Mouse (Mus musculus) gastrocnemius, postnatal 36 days (tissue): ENCODE data around the gene Lrrc29. TPM values are rescaled to one million over a fixed set of nuclear protein-coding genes. Genes with fewer than 3 reads are reported as not detected.

Experiments
- DNase-seq, 2 experiments: peaks; one replicate each; pipeline ENCODE4 v3.0.0; 2022
- intact Hi-C: fragments of 180-260 bp; cut with DNase I; formaldehyde crosslinking; loops from one replicate; pipeline ENCODE4 v1.15.1; 2025
- total RNA-seq, 2 experiments: library from RNA; stranded (reverse); gene quantifications; 2 replicates each; pipeline ENCODE4 v1.2.3; 2021

Lrrc29 gene
- total RNA-seq, 2 experiments from 2014 or later: 0.99 to 1.1 TPM

DNA sequence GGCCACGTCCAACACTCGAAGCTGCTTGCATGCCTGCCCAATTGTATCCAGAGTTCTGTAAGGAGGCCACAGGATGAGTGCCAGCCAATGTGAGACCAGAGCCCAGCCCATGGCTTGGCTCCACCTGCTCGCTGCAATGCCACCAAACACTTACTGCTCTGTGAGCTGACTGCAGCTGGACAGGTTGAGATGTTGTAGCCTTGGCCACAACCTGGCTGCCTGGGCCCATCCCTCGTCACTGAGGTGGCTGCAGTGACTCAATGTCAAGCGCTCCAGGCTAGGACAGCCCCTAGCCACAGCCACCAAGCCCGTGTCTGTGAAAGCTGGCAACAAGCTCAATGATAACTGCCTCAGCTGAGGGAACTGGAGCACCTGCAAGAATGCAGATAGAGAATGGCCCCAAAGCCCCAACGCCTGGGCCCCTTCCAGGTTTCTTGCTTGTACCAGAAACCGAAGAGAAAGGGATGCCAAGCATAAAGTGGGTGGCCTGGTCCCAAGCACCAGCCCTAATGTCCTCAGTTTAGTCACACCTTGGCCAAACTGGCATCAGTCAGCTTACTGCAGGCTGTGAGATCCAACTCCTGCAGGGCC is 13.1 kb downstream of the Lrrc29 start:
- DNase-seq: no peak

DNA sequence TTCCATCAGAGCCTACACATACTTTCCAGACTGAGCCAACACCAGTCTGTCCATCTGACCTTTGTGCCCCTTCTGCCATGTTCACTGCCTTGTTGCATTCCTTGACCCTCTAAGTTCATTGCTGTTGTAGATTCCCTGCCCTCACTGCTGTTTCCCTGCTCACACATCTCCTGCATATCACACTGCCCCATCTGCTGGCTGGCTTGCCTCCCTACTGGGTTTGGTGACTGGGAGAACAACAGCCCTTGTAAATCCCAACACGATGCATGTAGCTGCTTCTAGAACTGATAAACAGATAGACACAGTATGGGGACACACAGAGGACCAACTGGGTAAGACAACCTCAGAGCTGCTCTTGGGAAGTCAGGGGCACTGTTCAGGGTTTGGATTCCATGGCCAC is 14.4 kb downstream of the Lrrc29 start:
- no peak for DNase-seq
- intact Hi-C loops: no loop called here

More for the DNA sequence above, 13.1 kb downstream of the Lrrc29 start:
- intact Hi-C loops: no loop called here

DNA sequence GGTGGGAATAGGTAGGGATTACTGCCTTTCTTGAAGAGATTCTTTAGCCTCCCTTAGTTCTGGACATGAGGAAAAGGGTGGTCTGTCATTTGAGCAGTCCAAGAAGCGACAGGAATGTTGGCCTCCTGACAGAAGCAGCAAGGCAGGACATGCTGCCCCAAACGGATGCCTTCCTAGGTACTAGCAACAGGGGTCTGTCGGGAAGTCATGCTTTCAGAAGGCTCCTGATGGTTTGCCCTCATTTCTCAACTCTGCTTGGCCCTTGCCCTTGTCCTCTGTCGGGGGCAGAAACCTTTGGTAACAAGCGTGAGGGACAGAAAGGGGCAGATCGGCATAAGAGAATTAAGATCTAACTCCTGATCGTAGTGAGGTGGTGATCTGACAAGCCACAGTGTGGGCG is 16.0 kb downstream of the Lrrc29 start:
- DNase-seq: no peak
- intact Hi-C loops: no loop called here

- intact Hi-C loops: no loop called here
- no peak for DNase-seq
Observed at GRCm38 (mm10) chr8:105309142-105309847, 16.8 kb downstream of the Lrrc29 start.

GRCm38 (mm10) chr8:105308428-105308827 is 17.6 kb downstream of the Lrrc29 start:
- intact Hi-C loops: no loop called here
- no peak for DNase-seq

DNA sequence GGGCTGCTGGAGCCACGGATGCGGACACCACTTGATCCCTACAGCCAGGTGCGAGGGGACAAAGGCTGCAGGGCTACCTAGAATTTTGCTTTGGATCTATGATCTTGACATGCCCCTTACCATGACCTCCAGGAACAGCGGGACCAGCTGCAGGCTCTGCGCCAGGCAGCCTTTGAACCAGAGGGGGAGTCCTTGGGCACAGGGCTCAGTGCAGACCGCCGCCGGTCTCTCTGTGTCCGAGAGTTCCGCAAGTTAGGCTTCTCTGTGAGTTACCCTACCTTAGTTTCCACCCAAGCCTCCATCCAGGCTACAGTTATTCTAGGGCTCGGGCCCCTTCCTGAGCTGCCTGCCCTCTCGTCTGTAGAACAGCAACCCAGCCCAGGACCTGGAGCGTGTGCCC is 18.4 kb downstream of the Lrrc29 start:
- intact Hi-C loops: no loop called here
- DNase-seq: no peak

GRCm38 (mm10) chr8:105306146-105306691 is 19.9 kb downstream of the Lrrc29 start:
- DNase-seq: no peak
- intact Hi-C loops: no loop called here

DNA sequence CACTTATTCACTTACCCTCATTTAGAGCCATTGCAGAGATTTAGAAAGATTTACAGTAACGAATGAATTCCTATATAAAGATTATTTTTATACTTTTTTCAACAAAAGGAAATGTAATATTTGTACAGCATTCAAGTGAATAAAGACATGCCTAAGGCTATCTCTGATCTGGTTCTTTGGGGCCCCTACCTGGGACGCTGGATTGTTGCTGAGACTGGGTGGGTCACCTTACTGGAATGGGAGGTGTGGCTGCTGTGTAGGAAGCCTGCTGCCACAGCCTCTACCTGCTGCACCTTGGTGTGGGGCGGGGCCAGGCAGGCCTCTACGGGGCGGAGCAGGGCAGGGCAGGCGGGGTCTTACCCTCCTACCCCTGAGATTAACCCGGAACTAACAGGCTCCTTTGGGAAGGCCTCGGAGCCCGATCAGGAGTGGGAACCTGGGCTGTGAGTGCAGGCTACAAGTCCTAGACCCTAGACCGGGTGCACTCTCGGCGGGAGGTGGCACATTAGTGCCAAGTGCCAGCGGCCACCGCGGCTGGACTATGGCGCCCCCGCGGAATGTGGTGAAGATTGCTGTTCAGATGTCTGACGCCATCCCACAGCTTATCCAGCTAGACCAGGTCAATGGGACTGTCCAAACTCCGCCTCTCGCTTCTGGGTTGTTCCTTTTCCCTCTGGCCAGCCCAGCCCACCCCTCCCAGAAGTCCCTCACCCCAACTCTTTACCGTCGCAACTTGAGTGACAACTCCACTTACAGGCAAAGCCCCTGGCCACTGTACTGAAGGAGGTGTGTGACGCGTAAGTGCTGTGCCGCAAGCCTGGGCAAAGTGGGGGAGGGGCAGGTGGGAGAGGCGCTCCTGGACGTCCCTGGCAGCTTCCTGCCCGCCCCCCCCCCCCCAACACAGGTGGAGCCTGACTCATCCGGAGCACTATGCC is 20.6 kb downstream of the Lrrc29 start, which contains the start of gene Elmo3:
Gene Elmo3, plus strand, starts transcription at position 391 of the 935 bp plus-strand sequence.
- intact Hi-C loops: no loop called here
- DNase-seq: no peak

DNA sequence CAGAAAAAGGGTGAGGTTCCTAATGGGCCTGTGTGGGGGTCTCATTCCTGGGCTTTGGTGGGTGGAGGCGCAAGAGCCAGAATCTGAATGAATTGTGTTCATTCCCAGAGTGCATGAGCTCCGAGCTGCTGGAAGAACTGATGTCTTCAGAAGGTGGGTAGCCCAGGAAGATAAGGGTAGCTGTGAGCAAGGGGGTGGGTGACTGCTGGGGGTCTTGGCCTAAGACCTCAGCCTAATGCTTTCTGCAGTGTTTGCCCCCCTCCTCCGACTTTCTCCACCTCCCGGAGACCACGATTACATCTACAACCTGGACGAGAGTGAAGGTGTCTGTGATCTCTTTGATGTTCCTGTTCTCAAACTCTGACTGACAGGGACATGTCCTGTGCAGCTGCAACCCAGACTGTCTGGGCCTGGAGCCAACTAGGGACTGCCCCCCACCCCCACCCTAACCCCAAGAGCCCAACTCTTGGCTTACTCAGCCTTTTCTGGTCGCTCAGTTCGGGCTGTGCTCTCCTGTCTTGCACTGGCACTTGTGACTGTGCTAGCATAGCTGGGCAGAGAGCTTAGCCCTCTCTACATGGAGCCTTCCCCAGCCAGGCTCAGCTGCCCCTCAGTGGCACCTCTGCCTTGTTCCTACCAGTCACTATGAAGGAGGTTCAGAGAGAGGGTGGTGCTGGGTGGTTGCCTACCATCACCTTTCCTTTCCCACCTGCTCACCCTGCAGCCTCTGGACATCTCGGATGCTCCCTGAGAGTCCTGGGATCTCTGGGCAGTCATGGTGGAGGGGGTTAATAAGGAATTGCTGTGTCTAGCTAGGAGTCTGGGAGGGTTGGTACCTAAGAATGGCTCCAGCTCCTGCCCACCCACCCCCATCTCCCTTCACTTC is 21.5 kb downstream of the Lrrc29 start:
- intact Hi-C loops: no loop called here
- DNase-seq: no peak

- no peak for DNase-seq
- intact Hi-C loops: no loop called here
Observed at GRCm38 (mm10) chr8:105303874-105304273, 22.2 kb downstream of the Lrrc29 start.

DNA sequence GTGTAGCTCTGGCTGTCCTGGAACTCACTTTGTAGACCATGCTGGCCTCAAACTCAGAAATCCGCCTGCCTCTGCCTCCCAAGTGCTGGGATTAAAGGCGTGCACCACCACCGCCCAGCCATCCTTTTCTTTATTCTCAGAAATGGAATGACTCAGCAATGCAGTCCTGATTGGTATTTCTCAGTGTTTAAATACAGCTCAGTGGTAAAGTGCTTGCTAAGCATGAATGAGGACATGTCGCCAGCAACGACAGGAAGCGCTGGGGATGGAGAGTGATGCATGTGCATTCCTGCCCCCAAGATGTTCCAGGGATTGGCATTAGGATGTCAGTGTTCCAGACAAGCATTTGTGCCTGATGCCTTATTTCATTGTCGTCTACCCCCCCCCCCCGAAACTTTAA is 22.7 kb downstream of the Lrrc29 start:
- no peak for DNase-seq
- intact Hi-C loops: no loop called here

DNA sequence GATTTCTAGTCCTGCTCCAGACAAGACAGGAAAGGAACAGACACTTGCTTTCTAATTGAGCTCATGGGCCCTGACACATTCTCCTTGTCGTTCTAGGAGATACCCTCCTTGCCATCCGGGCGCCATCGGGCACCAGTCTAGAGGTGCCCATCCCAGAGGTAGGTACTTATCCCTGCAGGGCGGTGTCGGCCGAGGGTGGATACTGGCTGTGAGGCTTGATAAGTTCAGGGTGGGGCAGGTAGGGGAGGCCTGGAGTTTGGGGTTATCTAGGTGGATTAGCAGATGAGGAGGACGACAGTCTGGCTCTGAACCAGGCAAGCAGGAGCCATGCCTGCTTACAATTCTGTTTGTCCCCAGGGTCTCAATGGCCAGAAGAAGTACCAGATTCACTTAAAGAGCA is 26.1 kb downstream of the Lrrc29 start:
- no peak for DNase-seq
- intact Hi-C loops: no loop called here

GRCm38 (mm10) chr8:105298351-105299252 is 27.5 kb downstream of the Lrrc29 start:
- intact Hi-C loops: no loop called here
- DNase-seq: no peak

DNA sequence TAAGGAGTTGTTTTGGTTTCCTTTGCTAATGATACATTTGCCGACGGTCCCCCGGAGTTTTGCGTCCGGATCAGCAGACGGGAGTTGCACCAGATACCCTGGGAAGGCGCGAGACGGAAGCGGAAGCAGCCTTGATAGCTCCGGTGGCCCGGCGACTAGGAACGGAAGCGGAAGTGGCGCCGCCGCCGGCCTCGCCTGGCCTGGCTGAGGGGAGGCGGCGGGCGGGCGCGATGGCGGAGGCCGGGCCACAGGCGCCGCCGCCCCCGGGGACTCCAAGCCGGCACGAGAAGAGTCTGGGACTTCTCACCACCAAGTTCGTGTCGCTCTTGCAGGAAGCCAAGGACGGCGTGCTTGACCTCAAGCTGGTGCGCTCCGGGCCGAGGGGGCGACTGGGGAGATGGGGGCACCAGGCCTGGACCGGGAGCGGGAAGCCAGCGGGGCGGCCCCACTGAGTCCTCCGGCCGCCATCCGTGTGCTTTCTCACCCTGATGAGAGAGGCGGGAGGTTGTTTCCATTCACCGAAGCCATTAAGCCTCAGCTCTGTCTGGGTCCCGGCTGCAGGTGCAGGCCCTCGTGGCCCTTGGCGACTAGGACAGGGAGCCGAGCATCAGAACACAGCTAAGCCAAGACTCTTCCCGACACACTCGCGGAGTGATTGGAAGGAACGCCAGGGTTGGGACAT is 28.4 kb downstream of the Lrrc29 start, which contains the start of gene E2f4:
Gene E2f4, plus strand, starts transcription at position 153 of the 682 bp plus-strand sequence.
- intact Hi-C loops: no loop called here
- DNase-seq: peak; percentile 83 to 88

- no peak for DNase-seq
Observed at GRCm38 (mm10) chr8:105295895-105296573, 30.0 kb downstream of the Lrrc29 start, which contains the start of gene Exoc3l. Exoc3l (minus strand) TSS chr8:105296101.

GRCm38 (mm10) chr8:105295256-105295655 is 30.8 kb downstream of the Lrrc29 start:
- no peak for DNase-seq
- intact Hi-C loops: no loop called here

More at GRCm38 (mm10) chr8:105295895-105296573, 30.0 kb downstream of the Lrrc29 start, which contains the start of gene Exoc3l:
- intact Hi-C loops: no loop called here

DNA sequence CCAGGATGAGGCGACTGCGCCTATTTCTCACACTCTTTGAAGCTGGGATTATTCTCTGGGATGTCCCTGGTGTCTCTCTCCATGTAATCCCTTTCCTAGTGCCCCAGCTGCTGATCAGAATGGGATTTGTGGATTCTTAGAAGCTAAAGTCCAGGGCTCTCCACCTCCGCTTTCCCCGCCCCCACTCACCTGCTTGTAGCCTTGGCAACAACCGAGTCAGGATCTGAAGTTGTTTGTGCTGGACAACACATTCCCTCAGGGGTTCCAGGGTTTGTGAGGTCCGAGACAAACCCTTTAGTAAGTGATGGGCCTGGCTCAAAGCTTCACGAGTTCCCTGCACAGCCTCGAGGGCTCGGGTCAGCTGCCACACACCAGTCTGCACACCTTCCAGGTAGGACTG is 31.3 kb downstream of the Lrrc29 start:
- intact Hi-C loops: no loop called here
- DNase-seq: no peak
